Mouse (Mus musculus) testis, adult 2 months (tissue): Measurements from ENCODE around the gene Mdk. TPM values are rescaled to one million over a fixed set of nuclear protein-coding genes. Genes with fewer than 3 reads are reported as not detected.
A peak's percentile ranks its signal among the peaks of the same experiment; 100 is the strongest.

Source experiments
- H3K27ac ChIP-seq: fragments of 200-500 bp; 2 replicates; pipeline ENCODE4 v1.5.1; 2012; ENCODE audit warnings: low read depth, low read length; ENCODE audit not compliant: control insufficient read depth, insufficient read depth
- H3K27me3 ChIP-seq: fragments of 200-500 bp; 2 replicates; pipeline ENCODE4 v1.6.1; 2012; ENCODE audit warnings: mild to moderate bottlenecking, low read length, moderate library complexity; ENCODE audit not compliant: control insufficient read depth, insufficient read depth
- H3K36me3 ChIP-seq: fragments of 200-500 bp; 2 replicates; pipeline ENCODE4 v1.6.1; 2012; ENCODE audit warnings: mild to moderate bottlenecking, low read length; ENCODE audit not compliant: control insufficient read depth, insufficient read depth
- H3K4me1 ChIP-seq: fragments of 200-500 bp; 2 replicates; pipeline ENCODE4 v1.6.1; 2012; ENCODE audit warnings: low read length; ENCODE audit not compliant: control insufficient read depth, insufficient read depth
- H3K4me3 ChIP-seq: fragments of 200-500 bp; 2 replicates; pipeline ENCODE4 v1.5.1; 2012; ENCODE audit warnings: low read depth, mild to moderate bottlenecking, low read length, moderate library complexity, mixed read lengths; ENCODE audit not compliant: control insufficient read depth
- CTCF ChIP-seq: fragments of 200-500 bp; IDR thresholded peaks from 2 replicates; pipeline ENCODE4 v1.5.1; 2012; ENCODE audit warnings: low read depth, mild to moderate bottlenecking, inconsistent platforms, low read length, moderate library complexity; ENCODE audit not compliant: control insufficient read depth, insufficient read depth, insufficient replicate concordance
- POLR2A ChIP-seq: fragments of 200-500 bp; IDR thresholded peaks from 2 replicates; pipeline ENCODE4 v1.6.1; 2012; ENCODE audit warnings: low read depth, mild to moderate bottlenecking, inconsistent platforms, low read length, moderate library complexity; ENCODE audit not compliant: control insufficient read depth
- polyA plus RNA-seq: library from polyadenylated mRNA; depleted of rRNA; stranded (reverse); fragments of >200 nt; gene quantifications from 2 replicates; pipeline ENCODE4 v1.2.3, GENCODE M21; 2012

Gene Mdk
- polyA plus RNA-seq, 1 experiment: 9.6 TPM

DNA sequence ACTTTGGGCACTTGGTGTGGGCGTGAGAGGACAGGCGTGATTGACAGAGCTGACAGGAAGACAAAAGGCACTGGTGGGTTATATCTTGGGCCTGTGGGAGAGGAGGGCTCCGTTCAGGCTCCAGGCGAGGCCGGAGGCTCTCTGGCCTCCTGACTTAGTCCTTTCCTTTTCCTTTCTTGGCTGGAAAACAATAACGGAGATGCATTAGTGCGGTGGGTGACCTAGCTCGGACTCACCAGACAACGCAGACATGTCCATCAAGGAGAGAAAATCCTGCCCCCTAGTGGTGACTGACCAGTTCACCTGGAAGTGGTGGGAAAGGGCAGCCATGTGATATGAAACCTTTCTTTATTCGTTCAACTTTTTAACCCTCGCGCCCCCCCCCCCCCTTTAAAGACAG lies 2.2 kb downstream of the Mdk start:
- Histone ChIP-seq H3K27ac (no peak overlapping the region), H3K4me1 (peaks cover 16% of the 10 kb centered on the region), H3K27me3 (no peaks in the 10 kb centered on the region), H3K36me3 (no peaks in the 10 kb centered on the region), H3K4me3 (peak overlapping the region; percentile 39)
- peak; percentile 74; the same call in 1 of the 2 replicates for TF ChIP-seq CTCF
- no peak for TF ChIP-seq POLR2A

- H3K36me3 ChIP-seq: no peaks in the 10 kb centered on the region
- H3K4me3 ChIP-seq: no peak overlapping the region
- H3K4me1 ChIP-seq: peaks cover 16% of the 10 kb centered on the region
- TF ChIP-seq POLR2A (no peak), CTCF (no peak)
- H3K27me3 ChIP-seq: no peaks in the 10 kb centered on the region
- no peak overlapping the region for H3K27ac ChIP-seq
Observed at GRCm38 (mm10) chr2:91929455-91929854, 2.6 kb downstream of the Mdk start.

DNA sequence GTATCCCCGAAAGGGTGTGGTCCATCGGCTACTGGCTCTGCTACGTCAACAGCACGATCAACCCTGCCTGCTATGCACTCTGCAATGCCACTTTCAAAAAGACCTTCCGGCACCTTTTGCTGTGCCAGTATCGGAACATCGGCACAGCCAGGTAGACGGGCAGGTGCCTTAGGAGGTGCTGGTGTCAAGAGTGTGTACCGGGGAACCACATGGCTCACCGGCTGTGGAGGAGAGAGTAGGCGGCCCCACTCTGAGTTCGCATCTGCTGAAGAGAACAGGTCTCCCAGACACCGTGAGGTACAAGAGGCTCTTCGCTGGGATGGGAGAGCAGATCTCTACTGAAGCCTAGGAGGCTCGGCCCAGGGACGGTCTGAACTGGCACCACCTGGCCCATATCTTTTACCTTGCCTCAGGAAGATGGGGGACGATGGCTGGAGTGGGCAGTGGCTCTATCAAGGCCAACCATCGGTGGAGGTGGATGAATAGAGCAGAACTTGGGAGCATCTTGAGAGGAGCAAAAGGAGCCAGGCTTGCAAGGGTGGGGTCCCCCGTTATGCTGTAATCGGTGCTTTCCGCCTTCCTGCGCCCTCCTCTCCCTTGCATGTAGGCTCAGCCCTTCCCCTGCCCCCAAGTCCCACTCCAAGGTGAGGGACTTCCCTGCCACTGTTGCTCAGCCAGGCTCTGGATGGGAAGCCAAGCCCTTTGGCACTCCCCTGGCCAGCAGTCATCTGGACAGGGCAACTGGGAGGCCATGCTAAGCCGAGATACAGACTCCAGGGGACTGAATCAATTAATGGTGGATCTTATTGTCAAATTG lies 3.4 kb downstream of the Mdk start:
- Histone ChIP-seq H3K4me3 (peak overlapping the region; percentile 66), H3K36me3 (no peaks in the 10 kb centered on the region), H3K27me3 (no peaks in the 10 kb centered on the region), H3K4me1 (peaks cover 18% of the 10 kb centered on the region), H3K27ac (no peak overlapping the region)
- TF ChIP-seq CTCF: no peak
- TF ChIP-seq POLR2A: no peak

GRCm38 (mm10) chr2:91927826-91928533 lies 4.1 kb downstream of the Mdk start:
- Histone ChIP-seq H3K27ac (no peak overlapping the region), H3K4me3 (peak overlapping the region; percentile 66), H3K4me1 (peaks cover 23% of the 10 kb centered on the region), H3K27me3 (0 out of 2 replicates have a peak, but pooled peaks cover 1% of the 10 kb centered on the region), H3K36me3 (no peaks in the 10 kb centered on the region)
- TF ChIP-seq CTCF: peak; percentile 55
- TF ChIP-seq POLR2A: no peak

GRCm38 (mm10) chr2:91926949-91927348 lies 5.1 kb downstream of the Mdk start, which contains the start of gene Chrm4:
Chrm4 (plus strand) TSS chr2:91927249.
- peaks cover 27% of the 10 kb centered on the region for H3K4me1 ChIP-seq
- H3K4me3 ChIP-seq: peak within 1 kb of the TSS; percentile 66
- no peak within 1 kb of the TSS for H3K27ac ChIP-seq
- TF ChIP-seq POLR2A (no peak), CTCF (no peak)
- H3K36me3 ChIP-seq: no peaks in the 10 kb centered on the region
- peaks cover 2% of the 10 kb centered on the region; the same call in 1 of the 2 replicates for H3K27me3 ChIP-seq

- no peaks in the 10 kb centered on the region for H3K36me3 ChIP-seq
- no peak overlapping the region for H3K27ac ChIP-seq
- peaks cover 24% of the 10 kb centered on the region for H3K4me1 ChIP-seq
- peaks cover 2% of the 10 kb centered on the region; the same call in 1 of the 2 replicates for H3K27me3 ChIP-seq
- H3K4me3 ChIP-seq: no peak overlapping the region
- TF ChIP-seq CTCF: no peak
- TF ChIP-seq POLR2A: no peak
Observed at GRCm38 (mm10) chr2:91925442-91925841, 6.7 kb downstream of the Mdk start.

DNA sequence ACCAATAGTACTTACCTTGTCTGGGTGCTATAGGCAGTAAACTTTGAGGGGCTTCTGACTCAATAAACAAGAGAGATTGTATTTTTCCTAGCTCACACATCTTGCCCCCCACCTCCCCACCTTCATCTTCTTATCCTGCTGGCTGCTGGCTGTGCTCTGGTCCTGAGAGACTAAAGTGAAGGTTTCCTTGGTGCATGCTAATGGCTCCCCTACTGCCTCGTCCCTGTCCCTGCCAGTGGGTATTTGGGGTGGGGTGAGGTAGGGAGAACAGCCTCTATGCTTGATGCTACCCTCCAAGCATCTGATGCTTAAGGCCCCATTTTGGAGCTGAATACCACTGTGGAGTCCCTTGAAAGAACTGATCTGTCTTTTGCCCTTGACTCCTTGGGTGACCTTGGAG lies 7.4 kb downstream of the Mdk start:
- TF ChIP-seq POLR2A: no peak
- no peak for TF ChIP-seq CTCF
- Histone ChIP-seq H3K4me1 (peaks cover 22% of the 10 kb centered on the region), H3K27me3 (peaks cover 2% of the 10 kb centered on the region; the same call in 1 of the 2 replicates)

More for the DNA sequence above, 7.4 kb downstream of the Mdk start:
- no peak overlapping the region for H3K27ac ChIP-seq
- no peak overlapping the region for H3K4me3 ChIP-seq
- H3K36me3 ChIP-seq: no peaks in the 10 kb centered on the region
